Mouse (Mus musculus): Measurements from ENCODE around the gene Ckmt2. TPM values are rescaled to one million over a fixed set of nuclear protein-coding genes. Genes with fewer than 3 reads are reported as not detected.

Gene Ckmt2
- polyA plus RNA-seq, 1 experiment from 2014 or later = not detected

DNA sequence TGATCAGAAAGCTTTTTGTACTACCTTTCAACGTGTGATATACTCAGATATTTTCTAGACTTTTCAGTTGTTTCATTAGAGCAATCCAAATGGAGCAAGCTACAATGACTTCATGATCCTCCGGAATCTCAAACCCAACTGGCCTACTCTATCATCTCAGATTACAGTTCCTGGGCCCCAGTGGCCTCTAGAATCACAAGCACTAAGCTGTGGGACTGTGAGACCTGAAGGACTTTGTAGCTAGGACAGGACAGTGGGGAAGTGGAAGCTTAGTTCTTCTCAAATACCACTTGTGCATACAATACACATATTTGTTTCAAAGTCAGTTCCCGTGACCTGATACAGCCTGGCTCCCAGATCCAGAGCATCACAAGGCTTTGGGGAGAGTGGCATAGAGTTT is 1.3 kb upstream of the Ckmt2 start:
- ATAC-seq = no peak
- no peaks in the 10 kb centered on the region for H3K9me3 ChIP-seq (replicated peaks; ENCODE audit: control insufficient read depth, low read length, poor library complexity, severe bottlenecking)
- no peak overlapping the region for H3K9ac ChIP-seq (ENCODE audit: low read depth, low read length)
- 85% methylated on average over 3 of the region's 3 CpGs for WGBS
- no peak overlapping the region for H3K27ac ChIP-seq (ENCODE audit: low read length)
- H3K4me3 ChIP-seq (ENCODE audit: low read depth, low read length) = no peak overlapping the region
- H3K4me1 ChIP-seq (ENCODE audit: control insufficient read depth, insufficient read depth, low read length) = no peaks in the 10 kb centered on the region
- no peak overlapping the region for H3K4me2 ChIP-seq (ENCODE audit: low read length)
- H3K36me3 ChIP-seq (ENCODE audit: control insufficient read depth, insufficient read depth, low read length) = no peaks in the 10 kb centered on the region
- no peaks in the 10 kb centered on the region for H3K27me3 ChIP-seq (ENCODE audit: control insufficient read depth, insufficient read depth, low read depth, low read length)

- no peaks in the 10 kb centered on the region for H3K27me3 ChIP-seq (ENCODE audit: control insufficient read depth, insufficient read depth, low read depth, low read length)
- no peaks in the 10 kb centered on the region for H3K4me1 ChIP-seq (ENCODE audit: control insufficient read depth, insufficient read depth, low read length)
- 85% methylated on average over 10 of the region's 10 CpGs for WGBS
- H3K27ac ChIP-seq (ENCODE audit: low read length) = no peak overlapping the region
- H3K9me3 ChIP-seq (replicated peaks; ENCODE audit: control insufficient read depth, low read length, poor library complexity, severe bottlenecking) = no peaks in the 10 kb centered on the region
- no peak overlapping the region for H3K4me3 ChIP-seq (ENCODE audit: low read depth, low read length)
- ATAC-seq = no peak
- H3K9ac ChIP-seq (ENCODE audit: low read depth, low read length) = no peak overlapping the region
- no peak overlapping the region for H3K4me2 ChIP-seq (ENCODE audit: low read length)
- no peaks in the 10 kb centered on the region for H3K36me3 ChIP-seq (ENCODE audit: control insufficient read depth, insufficient read depth, low read length)
Observed at GRCm38 (mm10) chr13:91877350-91877749, 665 bp upstream of the Ckmt2 start.

DNA sequence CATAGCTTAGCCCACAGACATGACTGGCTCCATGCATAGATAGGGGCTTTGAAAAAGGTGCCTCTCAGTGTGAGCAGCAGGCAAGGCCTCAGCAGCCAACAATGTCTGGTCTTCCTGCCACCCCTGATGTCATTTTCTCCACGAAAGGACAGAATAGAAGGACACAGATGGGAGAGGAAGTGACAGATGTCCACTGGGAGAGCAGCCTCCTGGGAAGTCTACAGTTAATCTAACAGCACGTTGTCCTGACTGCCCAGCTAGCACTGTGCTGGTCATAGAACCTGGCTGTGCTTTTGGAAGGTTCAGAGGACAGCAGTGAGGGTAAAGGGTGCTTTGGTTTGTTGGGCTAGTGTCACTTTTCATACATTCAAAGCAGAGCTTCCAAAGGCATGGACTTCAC is 1.1 kb downstream of the Ckmt2 start:
- no peak overlapping the region for H3K4me3 ChIP-seq (ENCODE audit: low read depth, low read length)
- ATAC-seq = no peak
- H3K9me3 ChIP-seq (replicated peaks; ENCODE audit: control insufficient read depth, low read length, poor library complexity, severe bottlenecking) = no peaks in the 10 kb centered on the region
- H3K4me2 ChIP-seq (ENCODE audit: low read length) = no peak overlapping the region
- no peak overlapping the region for H3K27ac ChIP-seq (ENCODE audit: low read length)
- H3K36me3 ChIP-seq (ENCODE audit: control insufficient read depth, insufficient read depth, low read length) = no peaks in the 10 kb centered on the region
- WGBS = 47% methylated on average over 2 of the region's 2 CpGs
- H3K27me3 ChIP-seq (ENCODE audit: control insufficient read depth, insufficient read depth, low read depth, low read length) = no peaks in the 10 kb centered on the region
- H3K9ac ChIP-seq (ENCODE audit: low read depth, low read length) = no peak overlapping the region
- no peaks in the 10 kb centered on the region for H3K4me1 ChIP-seq (ENCODE audit: control insufficient read depth, insufficient read depth, low read length)

DNA sequence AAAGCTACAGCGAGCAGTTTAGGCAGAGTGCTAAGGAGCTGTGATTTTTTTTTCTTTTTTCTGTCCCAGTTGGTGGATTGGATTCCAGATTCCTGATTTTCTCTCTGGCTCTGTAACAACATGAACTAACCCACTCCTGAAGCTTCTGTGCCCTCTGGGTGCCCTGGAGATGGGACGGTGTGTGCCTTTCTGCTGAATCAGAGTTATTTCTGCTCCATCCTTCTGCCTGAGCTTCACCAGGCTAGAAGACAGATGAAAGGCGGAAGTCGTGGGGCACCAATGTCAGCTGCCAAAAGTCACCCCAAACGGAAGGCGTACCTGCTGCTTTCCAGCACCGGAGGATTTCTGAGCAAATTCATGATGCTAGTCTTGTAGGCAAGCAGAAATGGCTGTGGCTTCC is 2.1 kb downstream of the Ckmt2 start:
- ATAC-seq = no peak
- H3K27ac ChIP-seq (ENCODE audit: low read length) = no peak overlapping the region
- H3K9me3 ChIP-seq (replicated peaks; ENCODE audit: control insufficient read depth, low read length, poor library complexity, severe bottlenecking) = no peaks in the 10 kb centered on the region
- WGBS = 86% methylated on average over 7 of the region's 7 CpGs
- no peak overlapping the region for H3K4me2 ChIP-seq (ENCODE audit: low read length)
- H3K4me1 ChIP-seq (ENCODE audit: control insufficient read depth, insufficient read depth, low read length) = no peaks in the 10 kb centered on the region
- H3K36me3 ChIP-seq (ENCODE audit: control insufficient read depth, insufficient read depth, low read length) = no peaks in the 10 kb centered on the region
- H3K9ac ChIP-seq (ENCODE audit: low read depth, low read length) = no peak overlapping the region
- no peak overlapping the region for H3K4me3 ChIP-seq (ENCODE audit: low read depth, low read length)
- no peaks in the 10 kb centered on the region for H3K27me3 ChIP-seq (ENCODE audit: control insufficient read depth, insufficient read depth, low read depth, low read length)

- H3K4me1 ChIP-seq (ENCODE audit: control insufficient read depth, insufficient read depth, low read length) = no peaks in the 10 kb centered on the region
- no peak overlapping the region for H3K27ac ChIP-seq (ENCODE audit: low read length)
- ATAC-seq = no peak
- H3K27me3 ChIP-seq (ENCODE audit: control insufficient read depth, insufficient read depth, low read depth, low read length) = no peaks in the 10 kb centered on the region
- H3K36me3 ChIP-seq (ENCODE audit: control insufficient read depth, insufficient read depth, low read length) = no peaks in the 10 kb centered on the region
- WGBS = 80% methylated on average over 7 of the region's 7 CpGs
- no peaks in the 10 kb centered on the region for H3K9me3 ChIP-seq (replicated peaks; ENCODE audit: control insufficient read depth, low read length, poor library complexity, severe bottlenecking)
- no peak overlapping the region for H3K4me3 ChIP-seq (ENCODE audit: low read depth, low read length)
- H3K4me2 ChIP-seq (ENCODE audit: low read length) = no peak overlapping the region
- H3K9ac ChIP-seq (ENCODE audit: low read depth, low read length) = no peak overlapping the region
Observed at GRCm38 (mm10) chr13:91873734-91874329, 2.9 kb downstream of the Ckmt2 start.

- peaks cover 2% of the 10 kb centered on the region; the same call in 1 of the 2 replicates for H3K9me3 ChIP-seq (replicated peaks; ENCODE audit: control insufficient read depth, low read length, poor library complexity, severe bottlenecking)
- H3K4me1 ChIP-seq (ENCODE audit: control insufficient read depth, insufficient read depth, low read length) = no peaks in the 10 kb centered on the region
- peak; percentile 64; the same call in 1 of the 2 replicates for ATAC-seq
- H3K27ac ChIP-seq (ENCODE audit: low read length) = peak overlapping the region; percentile 38; the same call in 1 of the 2 replicates
- WGBS = 96% methylated on average over 1 of the region's 1 CpGs
- H3K4me3 ChIP-seq (ENCODE audit: low read depth, low read length) = no peak overlapping the region
- H3K27me3 ChIP-seq (ENCODE audit: control insufficient read depth, insufficient read depth, low read depth, low read length) = no peaks in the 10 kb centered on the region
- H3K36me3 ChIP-seq (ENCODE audit: control insufficient read depth, insufficient read depth, low read length) = no peaks in the 10 kb centered on the region
- H3K4me2 ChIP-seq (ENCODE audit: low read length) = no peak overlapping the region
- no peak overlapping the region for H3K9ac ChIP-seq (ENCODE audit: low read depth, low read length)
Observed at GRCm38 (mm10) chr13:91868577-91868976, 8.1 kb downstream of the Ckmt2 start.

DNA sequence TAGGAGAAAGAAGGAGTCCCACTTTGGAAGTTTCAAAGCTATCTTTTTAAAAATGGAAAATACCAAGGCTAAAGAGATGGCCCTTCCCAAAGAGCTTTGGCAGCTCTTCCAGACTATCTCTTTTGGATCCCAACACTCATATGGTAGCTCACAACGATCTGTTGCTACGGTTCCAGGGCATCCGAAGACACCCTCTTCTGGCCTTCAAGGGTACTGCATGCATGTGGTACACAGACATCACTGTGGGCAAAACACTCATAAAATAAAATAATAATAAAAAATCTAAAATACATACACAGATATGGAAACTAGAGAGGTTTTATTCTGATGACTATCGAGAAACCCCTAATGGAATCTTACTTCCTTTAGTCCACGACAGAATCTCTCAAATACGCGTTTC is 17.9 kb downstream of the Ckmt2 start:
- 83% methylated on average over 7 of the region's 7 CpGs for WGBS
- H3K27ac ChIP-seq (ENCODE audit: low read length) = no peak overlapping the region

GRCm38 (mm10) chr13:91857427-91857826 is 19.3 kb downstream of the Ckmt2 start:
- no peaks in the 10 kb centered on the region for H3K4me1 ChIP-seq (ENCODE audit: control insufficient read depth, insufficient read depth, low read length)
- H3K4me2 ChIP-seq (ENCODE audit: low read length) = no peak overlapping the region
- no peak overlapping the region for H3K9ac ChIP-seq (ENCODE audit: low read depth, low read length)
- H3K27ac ChIP-seq (ENCODE audit: low read length) = no peak overlapping the region
- no peaks in the 10 kb centered on the region for H3K9me3 ChIP-seq (replicated peaks; ENCODE audit: control insufficient read depth, low read length, poor library complexity, severe bottlenecking)
- ATAC-seq = no peak
- no peak overlapping the region for H3K4me3 ChIP-seq (ENCODE audit: low read depth, low read length)
- 79% methylated on average over 8 of the region's 8 CpGs for WGBS
- no peaks in the 10 kb centered on the region for H3K27me3 ChIP-seq (ENCODE audit: control insufficient read depth, insufficient read depth, low read depth, low read length)
- no peaks in the 10 kb centered on the region for H3K36me3 ChIP-seq (ENCODE audit: control insufficient read depth, insufficient read depth, low read length)

More for the DNA sequence above, 17.9 kb downstream of the Ckmt2 start:
- H3K27me3 ChIP-seq (ENCODE audit: control insufficient read depth, insufficient read depth, low read depth, low read length) = no peaks in the 10 kb centered on the region
- no peaks in the 10 kb centered on the region for H3K4me1 ChIP-seq (ENCODE audit: control insufficient read depth, insufficient read depth, low read length)
- ATAC-seq = no peak
- no peaks in the 10 kb centered on the region for H3K9me3 ChIP-seq (replicated peaks; ENCODE audit: control insufficient read depth, low read length, poor library complexity, severe bottlenecking)
- no peaks in the 10 kb centered on the region for H3K36me3 ChIP-seq (ENCODE audit: control insufficient read depth, insufficient read depth, low read length)
- H3K9ac ChIP-seq (ENCODE audit: low read depth, low read length) = no peak overlapping the region
- H3K4me2 ChIP-seq (ENCODE audit: low read length) = no peak overlapping the region
- no peak overlapping the region for H3K4me3 ChIP-seq (ENCODE audit: low read depth, low read length)

GRCm38 (mm10) chr13:91854412-91854811 is 22.3 kb downstream of the Ckmt2 start:
- Histone ChIP-seq H3K4me2 (ENCODE audit: low read length) (no peak overlapping the region), H3K36me3 (ENCODE audit: control insufficient read depth, insufficient read depth, low read length) (no peaks in the 10 kb centered on the region), H3K27ac (ENCODE audit: low read length) (no peak overlapping the region), H3K9ac (ENCODE audit: low read depth, low read length) (no peak overlapping the region), H3K9me3 (replicated peaks; ENCODE audit: control insufficient read depth, low read length, poor library complexity, severe bottlenecking) (no peaks in the 10 kb centered on the region), H3K27me3 (ENCODE audit: control insufficient read depth, insufficient read depth, low read depth, low read length) (no peaks in the 10 kb centered on the region), H3K4me3 (ENCODE audit: low read depth, low read length) (no peak overlapping the region), H3K4me1 (ENCODE audit: control insufficient read depth, insufficient read depth, low read length) (no peaks in the 10 kb centered on the region)
- ATAC-seq = no peak
- WGBS = 79% methylated on average over 3 of the region's 3 CpGs

Data from midbrain, embryonic 16.5 days (tissue).